Mouse (Mus musculus) MEL-GATA-1-ER (cell line): ENCODE data around the gene Lzts3.
"Not testable (repeated sequence)": the region's sequence is repeated elsewhere in the genome, so short reads cannot be mapped to it uniquely, and the experiment has no call there.

ENCODE experiments used
- DNase-seq: peaks from one replicate; pipeline ENCODE4 v3.0.0-alpha.2; 2012; ENCODE audit warnings: low read depth; ENCODE audit errors: extremely low read depth

Gene Lzts3

GRCm38 (mm10) chr2:130642684-130643369 lies at the start of gene Lzts3:
Gene Lzts3 (minus strand): TSS chr2:130642803.
- DNase-seq: no peak

DNA sequence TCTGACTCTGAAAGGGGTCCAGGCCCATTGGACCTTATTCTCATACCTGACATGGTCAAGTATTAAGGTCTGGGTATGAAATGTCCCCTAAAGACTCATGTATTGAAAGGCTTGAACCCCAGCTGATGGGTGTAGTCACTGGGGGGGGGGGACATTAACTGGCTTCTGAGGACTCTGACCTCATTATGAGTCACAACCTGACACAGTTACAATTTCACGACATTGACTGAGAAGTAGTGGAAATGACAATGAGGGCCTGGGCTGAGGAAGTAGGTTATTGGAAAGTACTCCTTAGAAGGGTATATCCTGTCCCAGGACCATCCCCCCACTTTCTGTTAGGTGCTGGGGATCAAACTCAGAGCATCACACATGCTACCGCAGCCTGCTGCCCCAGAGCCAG lies 46.4 kb upstream of the Lzts3 start:
- DNase-seq: no peak

DNA sequence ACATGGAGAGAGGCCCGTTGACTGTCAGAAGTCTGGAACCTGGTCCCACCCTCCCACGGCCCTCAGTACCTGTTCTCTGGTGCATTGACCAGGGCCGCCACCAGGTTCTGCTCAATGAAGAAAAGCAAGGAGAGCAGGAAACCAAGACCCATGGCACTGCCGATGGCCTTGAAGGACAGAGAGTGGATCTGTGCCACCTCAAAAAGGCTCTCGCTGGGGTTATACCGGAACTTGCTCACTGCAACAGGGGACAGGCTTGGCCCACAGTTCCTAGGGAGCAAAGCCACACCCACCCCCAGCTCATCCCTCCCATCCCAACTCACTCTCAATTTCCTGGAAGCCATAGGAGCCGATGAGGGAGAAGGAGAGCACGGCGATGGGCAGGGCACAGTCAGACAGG lies 42.8 kb upstream of the Lzts3 start:
- DNase-seq: no peak

- DNase-seq: no peak
Observed at GRCm38 (mm10) chr2:130681531-130681930, 38.9 kb upstream of the Lzts3 start.

DNA sequence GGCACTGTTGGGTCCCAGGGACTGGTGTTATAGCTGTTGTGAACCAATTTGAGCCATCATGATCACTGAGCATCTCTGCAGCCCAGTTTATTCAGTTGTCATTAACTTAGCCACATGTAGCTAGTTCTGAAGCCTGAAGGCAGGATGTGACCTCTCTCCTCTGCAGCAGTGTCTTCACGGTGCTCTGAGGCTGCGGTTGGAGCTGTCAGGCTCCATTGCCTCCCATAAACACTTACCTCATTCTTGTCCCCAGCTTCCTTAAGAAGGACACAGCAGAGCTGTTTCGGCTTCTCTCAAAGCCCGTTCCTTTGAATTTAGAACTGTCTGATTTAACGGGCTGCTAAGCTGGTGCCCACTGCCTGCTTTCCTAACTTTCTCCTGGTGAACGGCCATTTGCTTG lies 37.3 kb upstream of the Lzts3 start:
- no peak for DNase-seq

- DNase-seq: no peak
Observed at GRCm38 (mm10) chr2:130679154-130679553, 36.6 kb upstream of the Lzts3 start.

DNA sequence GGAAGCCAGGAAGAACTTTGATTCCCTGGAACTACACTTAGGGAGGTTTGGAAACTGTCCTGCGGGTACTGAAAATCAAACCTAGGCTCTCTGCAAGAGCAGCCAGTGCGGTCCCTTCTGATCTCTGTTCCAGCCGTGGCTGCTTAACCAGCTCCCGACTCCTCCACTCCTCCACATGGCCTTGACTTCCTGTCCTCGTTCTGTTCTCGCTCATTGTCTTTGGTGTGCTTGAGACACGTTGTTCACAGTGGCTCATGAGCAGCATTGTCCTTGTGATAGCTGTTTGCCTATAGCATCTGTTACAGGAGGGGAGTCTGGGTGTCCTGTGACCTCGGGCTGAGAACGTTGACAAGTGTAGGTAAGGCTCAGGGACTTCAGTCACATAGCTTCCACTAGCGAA lies 34.6 kb upstream of the Lzts3 start:
- DNase-seq: no peak

DNA sequence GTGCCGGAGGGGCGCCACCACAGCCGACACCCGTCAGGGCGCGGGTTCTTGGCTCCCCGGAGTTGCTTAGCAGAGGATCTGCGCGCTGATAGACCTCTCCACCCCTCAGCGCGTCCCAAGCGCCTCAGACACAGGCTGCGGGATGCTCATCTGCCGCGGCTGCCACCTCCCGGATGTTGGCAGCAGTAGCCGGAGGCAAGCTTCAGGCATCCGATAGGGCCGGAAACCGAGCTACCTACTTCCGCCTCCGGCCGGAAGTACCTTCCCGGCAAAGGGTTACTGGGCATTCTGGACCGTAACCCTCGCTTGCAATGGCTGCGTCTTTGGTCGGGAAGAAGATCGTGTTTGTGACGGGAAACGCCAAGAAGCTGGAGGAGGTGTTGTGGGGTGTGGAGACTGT lies 25.0 kb upstream of the Lzts3 start, which contains the start of gene Itpa:
Gene Itpa (plus strand): TSS at position 52 of the 400 bp plus-strand sequence.
- peak; percentile 87 for DNase-seq

DNA sequence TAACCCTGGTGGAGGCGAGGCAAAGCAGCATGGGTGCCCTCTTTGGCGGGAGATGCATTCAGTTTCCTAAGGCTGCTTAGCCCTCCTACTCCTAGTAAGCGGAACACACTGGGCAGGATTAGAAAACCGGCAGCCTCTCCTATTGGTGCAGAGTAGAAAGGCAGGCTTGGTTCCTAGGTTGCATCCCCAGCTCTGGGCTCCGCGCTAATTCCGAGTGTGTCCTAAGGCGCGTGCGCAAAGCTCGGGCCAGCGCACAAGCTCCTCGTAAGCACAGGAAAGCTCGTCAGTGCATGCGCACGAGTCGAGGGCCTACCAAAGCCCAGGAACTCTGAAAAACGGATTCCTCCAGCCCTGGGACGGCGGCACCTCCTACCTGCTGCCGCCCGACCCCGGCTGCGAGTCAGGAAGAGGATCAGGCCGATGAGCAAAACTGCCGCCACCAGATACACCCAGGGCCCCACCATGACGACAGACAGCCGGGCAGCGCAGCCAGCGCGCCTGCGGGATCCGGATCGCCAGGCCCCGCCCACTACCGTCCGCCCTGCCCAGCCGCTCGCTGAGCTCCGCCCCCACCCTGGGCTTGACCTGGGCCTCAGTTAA lies 21.6 kb upstream of the Lzts3 start, which contains the start of gene Ddrgk1:
Gene Ddrgk1 (minus strand): TSS at position 558 of the 600 bp plus-strand sequence.
- DNase-seq: peak; percentile 95

DNA sequence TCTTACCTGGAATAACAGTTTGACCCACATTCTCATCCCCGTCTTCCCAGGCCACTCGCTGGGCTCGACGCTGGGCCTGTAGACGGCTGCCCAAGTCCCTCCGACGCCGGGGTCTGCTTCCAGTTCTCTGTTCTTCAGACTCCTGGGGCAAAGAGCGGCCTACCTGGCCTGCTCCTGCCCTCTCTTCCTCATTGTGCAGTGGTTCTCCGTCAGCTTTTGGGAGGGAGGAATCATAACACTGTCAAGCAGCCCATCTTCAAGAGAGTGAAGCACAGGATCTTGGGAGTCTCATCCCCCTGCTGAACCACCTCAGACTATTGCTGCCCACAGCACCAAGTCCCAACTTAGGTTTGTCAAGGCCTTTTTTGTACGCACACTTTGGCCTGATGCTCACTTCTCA lies 20.7 kb upstream of the Lzts3 start:
- no peak for DNase-seq

DNA sequence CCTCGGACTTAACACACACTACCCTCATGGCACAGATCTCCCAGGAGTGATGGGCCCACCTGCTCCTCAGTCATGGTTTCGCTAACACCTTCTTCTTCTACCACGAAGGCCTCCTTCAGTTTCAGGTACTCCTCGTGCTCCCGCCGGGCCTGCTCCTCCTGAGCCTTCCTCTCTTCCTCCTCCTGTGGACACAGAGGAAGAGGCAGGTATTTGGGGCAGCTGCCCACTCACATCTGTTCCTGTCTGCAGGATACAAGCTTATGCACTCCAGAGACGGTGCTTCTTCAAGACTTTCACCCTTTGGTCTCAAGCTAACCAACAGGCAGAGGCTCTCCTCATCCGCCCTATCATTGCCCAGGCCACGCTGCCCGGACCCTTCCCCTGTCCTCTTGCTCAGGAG lies 15.9 kb upstream of the Lzts3 start:
- DNase-seq: no peak

GRCm38 (mm10) chr2:130657541-130657940 lies 14.9 kb upstream of the Lzts3 start:
- DNase-seq: no peak

DNA sequence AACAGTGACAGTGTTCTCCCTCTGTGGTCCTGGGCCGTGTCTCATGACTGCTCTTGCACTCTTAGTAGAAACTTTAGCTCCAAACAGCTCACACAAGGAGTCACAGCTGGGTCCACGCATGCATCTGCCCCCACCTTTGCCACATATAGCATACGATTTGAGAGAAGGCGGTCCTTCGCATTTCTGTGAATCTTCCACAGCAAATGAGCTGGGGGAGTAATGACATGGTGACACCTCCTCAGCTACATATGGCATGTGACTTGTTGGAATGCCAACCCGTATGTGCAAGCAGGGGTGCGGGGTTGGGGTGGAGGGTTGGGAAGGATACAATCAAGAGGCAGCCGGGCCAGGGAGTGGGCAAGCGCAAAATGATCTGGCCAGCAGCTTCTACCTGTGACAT lies 13.9 kb upstream of the Lzts3 start:
- DNase-seq: no peak

GRCm38 (mm10) chr2:130655660-130656339 lies 13.2 kb upstream of the Lzts3 start:
- DNase-seq: peak; percentile 78

DNA sequence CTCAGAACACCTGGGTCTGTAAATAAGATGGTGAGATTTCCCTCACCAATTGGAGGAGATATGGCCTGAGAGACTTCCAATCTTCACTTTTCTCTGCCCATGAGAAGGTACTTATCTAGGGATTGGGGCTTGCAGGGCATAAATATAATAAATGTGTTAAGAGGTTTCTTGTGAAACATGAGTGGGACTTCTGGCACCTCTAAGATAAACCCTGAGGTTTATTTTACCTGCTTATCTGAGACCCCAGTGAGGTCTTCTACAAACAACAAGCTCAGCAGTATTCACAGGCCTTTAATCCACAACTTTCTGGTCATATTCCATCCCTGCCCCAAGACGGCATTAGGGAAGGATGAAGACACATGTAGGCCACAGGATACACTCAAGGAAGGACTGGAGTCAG lies 11.2 kb upstream of the Lzts3 start:
- no peak for DNase-seq

- DNase-seq: no peak
Observed at GRCm38 (mm10) chr2:130653303-130653702, 10.7 kb upstream of the Lzts3 start.

- DNase-seq: not testable (repeated sequence)
Observed at GRCm38 (mm10) chr2:130649028-130649427, 6.4 kb upstream of the Lzts3 start.

GRCm38 (mm10) chr2:130645198-130645597 lies 2.6 kb upstream of the Lzts3 start:
- no peak for DNase-seq

DNA sequence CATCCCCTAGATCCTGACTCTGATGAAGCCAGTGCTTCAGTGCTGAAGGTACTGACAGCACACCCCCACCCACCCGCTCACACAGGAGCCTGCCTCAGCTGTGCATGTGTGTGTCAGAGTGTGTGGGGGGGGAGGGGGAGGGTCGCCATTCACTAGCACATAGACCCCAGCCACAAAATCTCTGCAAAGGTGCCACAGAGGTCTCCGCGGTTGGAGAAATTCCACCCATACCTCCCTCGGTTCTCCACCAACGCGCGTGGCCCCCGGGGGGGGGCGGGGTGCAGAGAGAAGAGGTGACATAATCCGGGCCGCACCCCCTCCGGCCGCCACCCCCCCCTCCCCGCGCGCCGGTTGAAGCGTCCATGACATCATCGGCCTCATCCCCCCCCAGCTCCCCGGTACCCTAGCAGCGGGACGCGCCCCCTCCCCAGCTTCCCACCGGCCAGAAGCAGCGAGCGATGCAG lies 374 bp downstream of the Lzts3 start:
- DNase-seq: no peak

GRCm38 (mm10) chr2:130641351-130642025 lies 1.1 kb downstream of the Lzts3 start:
- DNase-seq: no peak

DNA sequence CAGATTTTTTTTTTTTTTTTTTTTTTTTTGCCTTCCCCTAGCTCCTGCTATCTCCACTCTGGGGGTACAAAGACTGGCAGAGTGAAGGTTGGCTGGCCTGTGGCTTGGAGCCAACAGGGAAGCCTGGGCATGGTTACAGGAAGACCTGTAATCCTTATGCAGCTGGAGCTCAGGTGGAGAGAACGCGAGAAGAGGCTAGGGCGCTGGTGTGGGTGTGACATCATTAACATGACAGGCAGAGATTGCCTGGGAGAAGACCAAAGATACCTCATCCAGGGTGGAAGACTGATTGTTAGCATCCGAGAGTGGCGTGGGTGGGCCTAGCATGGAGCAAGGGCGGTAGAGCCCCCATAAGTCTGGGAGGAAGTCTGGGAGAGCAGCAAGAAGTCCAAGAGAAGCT lies 3.3 kb downstream of the Lzts3 start:
- no peak for DNase-seq

GRCm38 (mm10) chr2:130638101-130638611 lies 4.4 kb downstream of the Lzts3 start:
- DNase-seq: no peak
